Mouse (Mus musculus): ENCODE results near the gene Smyd5.

The Smyd5 gene

GRCm38 (mm10) chr6:85431842-85432431 is at the start of gene Smyd5:
Gene Smyd5, plus strand, starts transcription at chr6:85431989.
- peak; percentile 90 for DNase-seq

GRCm38 (mm10) chr6:85382791-85383190 is 49.0 kb upstream of the Smyd5 start:
- DNase-seq, result no peak

GRCm38 (mm10) chr6:85388608-85389007 is 43.2 kb upstream of the Smyd5 start:
- no peak for DNase-seq

- DNase-seq, result peak; percentile 87 to 89
These were observed 40.0 kb upstream of the Smyd5 start for GRCm38 (mm10) chr6:85391803-85392202.

GRCm38 (mm10) chr6:85395360-85395759 is 36.4 kb upstream of the Smyd5 start:
- no peak for DNase-seq

GRCm38 (mm10) chr6:85397165-85397564 is 34.6 kb upstream of the Smyd5 start:
- DNase-seq, result peak; percentile 45 to 53

- DNase-seq, result peak; percentile 23 to 45
These were observed 32.1 kb upstream of the Smyd5 start for GRCm38 (mm10) chr6:85399715-85400114.

- DNase-seq, result no peak
These were observed 29.2 kb upstream of the Smyd5 start for GRCm38 (mm10) chr6:85402613-85403012.

- no peak for DNase-seq
These were observed 28.8 kb upstream of the Smyd5 start for GRCm38 (mm10) chr6:85403039-85403438.

- peak; percentile 34 to 36 for DNase-seq
These were observed 22.8 kb upstream of the Smyd5 start for GRCm38 (mm10) chr6:85409003-85409402.

- peak; percentile 75 to 77 for DNase-seq
These were observed 21.0 kb upstream of the Smyd5 start for GRCm38 (mm10) chr6:85410771-85411273.

- DNase-seq, result no peak
These were observed 16.0 kb upstream of the Smyd5 start for GRCm38 (mm10) chr6:85415829-85416228.

GRCm38 (mm10) chr6:85419150-85419549 is 12.6 kb upstream of the Smyd5 start:
- no peak for DNase-seq

GRCm38 (mm10) chr6:85423836-85424379 is 7.9 kb upstream of the Smyd5 start, which contains the start of gene Noto:
Gene Noto, plus strand, starts transcription at chr6:85423886.
- peak in 1 of 2 experiments; percentile 12 for DNase-seq

- no peak for DNase-seq
These were observed 431 bp upstream of the Smyd5 start for GRCm38 (mm10) chr6:85431274-85431841.

- DNase-seq, result no peak
These were observed 2.1 kb downstream of the Smyd5 start for GRCm38 (mm10) chr6:85433865-85434264.

- no peak for DNase-seq
These were observed 4.4 kb downstream of the Smyd5 start for GRCm38 (mm10) chr6:85436204-85436603.

GRCm38 (mm10) chr6:85436631-85437030 is 4.8 kb downstream of the Smyd5 start:
- no peak for DNase-seq

GRCm38 (mm10) chr6:85441142-85441541 is 9.4 kb downstream of the Smyd5 start:
- no peak for DNase-seq

- no peak for DNase-seq
These were observed 11.9 kb downstream of the Smyd5 start for GRCm38 (mm10) chr6:85443488-85444233.

- DNase-seq, result no peak
These were observed 12.6 kb downstream of the Smyd5 start for GRCm38 (mm10) chr6:85444266-85444965.

GRCm38 (mm10) chr6:85445286-85445685 is 13.5 kb downstream of the Smyd5 start:
- DNase-seq, result no peak

- no peak for DNase-seq
These were observed 15.6 kb downstream of the Smyd5 start for GRCm38 (mm10) chr6:85447351-85447750.
